Mouse (Mus musculus) C2C12 (cell line): ENCODE measurements around the gene Gm10837. TPM values are rescaled to one million over a fixed set of nuclear protein-coding genes. Genes with fewer than 3 reads are reported as not detected.

Source experiments
- H3K27me3 ChIP-seq: one replicate; pipeline ENCODE4 v1.6.1; 2011; ENCODE audit not compliant: control insufficient read depth, insufficient read depth, insufficient read length
- H3K36me3 ChIP-seq: one replicate; pipeline ENCODE4 v1.6.1; 2011; ENCODE audit not compliant: control insufficient read depth, insufficient read depth
- H3K4me3 ChIP-seq: one replicate; pipeline ENCODE4 v1.5.1; 2011; ENCODE audit warnings: mild to moderate bottlenecking, control low read depth; ENCODE audit not compliant: poor library complexity, insufficient read depth, severe bottlenecking
- H3K79me2 ChIP-seq: one replicate; pipeline ENCODE4 v1.6.1; 2011; ENCODE audit not compliant: control insufficient read depth, insufficient read depth
- H3K79me3 ChIP-seq: one replicate; pipeline ENCODE4 v1.6.1; 2011; ENCODE audit warnings: low read depth, control low read depth
- H3ac ChIP-seq: one replicate; pipeline ENCODE3; 2011; ENCODE audit warnings: low read depth; ENCODE audit not compliant: control insufficient read depth, insufficient read length
- CEBPB ChIP-seq: IDR thresholded peaks from one replicate; pipeline ENCODE4 v1.6.1; 2011; ENCODE audit warnings: low read depth, mild to moderate bottlenecking, control low read depth, moderate library complexity
- CTCF ChIP-seq: IDR thresholded peaks from one replicate; pipeline ENCODE4 v1.5.1; 2011; ENCODE audit not compliant: control insufficient read depth, insufficient read depth, insufficient read length
- FOSL1 ChIP-seq: IDR thresholded peaks from one replicate; pipeline ENCODE4 v1.8.0; 2011; ENCODE audit warnings: mild to moderate bottlenecking, low read length; ENCODE audit not compliant: poor library complexity, insufficient read depth, severe bottlenecking
- MAX ChIP-seq: IDR thresholded peaks from one replicate; pipeline ENCODE4 v1.6.1; 2011; ENCODE audit warnings: mild to moderate bottlenecking, control low read depth
- MYOD1 ChIP-seq: IDR thresholded peaks from one replicate; pipeline ENCODE4 v1.6.1; 2011; ENCODE audit warnings: low read depth; ENCODE audit not compliant: control insufficient read depth, insufficient read length
- MYOG ChIP-seq: IDR thresholded peaks from one replicate; pipeline ENCODE4 v1.6.1; 2011; ENCODE audit not compliant: control insufficient read depth, insufficient read length; ENCODE audit errors: extremely low read depth
- USF1 ChIP-seq: IDR thresholded peaks from one replicate; pipeline ENCODE4 v1.6.1; 2011; ENCODE audit warnings: low read depth, mild to moderate bottlenecking, control low read depth, moderate library complexity
- polyA plus RNA-seq: library from polyadenylated mRNA; unstranded; fragments of >200 nt; fragmentation: generic; extraction: Trizol; gene quantifications from one replicate; pipeline ENCODE4 v1.2.1, GENCODE M21; 2012; ENCODE audit warnings: missing spikeins

The Gm10837 gene
- polyA plus RNA-seq, 1 experiment, result not detected

- H3ac ChIP-seq, result no peak overlapping the region
- peaks cover 30% of the 10 kb centered on the region for H3K79me2 ChIP-seq
- no peak overlapping the region for H3K4me3 ChIP-seq
- no peaks in the 10 kb centered on the region for H3K79me3 ChIP-seq
- H3K27me3 ChIP-seq, result no peaks in the 10 kb centered on the region
- no peaks in the 10 kb centered on the region for H3K36me3 ChIP-seq
- TF ChIP-seq MAX (no peak), CEBPB (no peak), MYOD1 (no peak), CTCF (no peak), USF1 (no peak), FOSL1 (no peak), MYOG (no peak)
Observed at GRCm38 (mm10) chr14:122535986-122536385, 45.6 kb downstream of the Gm10837 start.

Other genes starting within 250 kb of the Gm10837 start
- gene Gm5089, start 39.5 kb upstream of the Gm10837 start, polyA plus RNA-seq, result not detected
- 0.76 TPM for gene Zic5, start 24.9 kb upstream of the Gm10837 start, polyA plus RNA-seq
- 2.5 TPM for gene Zic2, start 15.2 kb upstream of the Gm10837 start, polyA plus RNA-seq
- gene Pcca, start 43.7 kb downstream of the Gm10837 start, polyA plus RNA-seq, result 10.3 TPM